Mouse (Mus musculus): ENCODE results near the gene Hist1h4f. TPM values are rescaled to one million over a fixed set of nuclear protein-coding genes. Genes with fewer than 3 reads are reported as not detected.
"Not testable (repeated sequence)": the region's sequence is repeated elsewhere in the genome, so short reads cannot be mapped to it uniquely, and the experiment has no call there.

Hist1h4f gene
- total RNA-seq, 2 experiments from 2014 or later: 24.1 to 27.9 TPM

DNA sequence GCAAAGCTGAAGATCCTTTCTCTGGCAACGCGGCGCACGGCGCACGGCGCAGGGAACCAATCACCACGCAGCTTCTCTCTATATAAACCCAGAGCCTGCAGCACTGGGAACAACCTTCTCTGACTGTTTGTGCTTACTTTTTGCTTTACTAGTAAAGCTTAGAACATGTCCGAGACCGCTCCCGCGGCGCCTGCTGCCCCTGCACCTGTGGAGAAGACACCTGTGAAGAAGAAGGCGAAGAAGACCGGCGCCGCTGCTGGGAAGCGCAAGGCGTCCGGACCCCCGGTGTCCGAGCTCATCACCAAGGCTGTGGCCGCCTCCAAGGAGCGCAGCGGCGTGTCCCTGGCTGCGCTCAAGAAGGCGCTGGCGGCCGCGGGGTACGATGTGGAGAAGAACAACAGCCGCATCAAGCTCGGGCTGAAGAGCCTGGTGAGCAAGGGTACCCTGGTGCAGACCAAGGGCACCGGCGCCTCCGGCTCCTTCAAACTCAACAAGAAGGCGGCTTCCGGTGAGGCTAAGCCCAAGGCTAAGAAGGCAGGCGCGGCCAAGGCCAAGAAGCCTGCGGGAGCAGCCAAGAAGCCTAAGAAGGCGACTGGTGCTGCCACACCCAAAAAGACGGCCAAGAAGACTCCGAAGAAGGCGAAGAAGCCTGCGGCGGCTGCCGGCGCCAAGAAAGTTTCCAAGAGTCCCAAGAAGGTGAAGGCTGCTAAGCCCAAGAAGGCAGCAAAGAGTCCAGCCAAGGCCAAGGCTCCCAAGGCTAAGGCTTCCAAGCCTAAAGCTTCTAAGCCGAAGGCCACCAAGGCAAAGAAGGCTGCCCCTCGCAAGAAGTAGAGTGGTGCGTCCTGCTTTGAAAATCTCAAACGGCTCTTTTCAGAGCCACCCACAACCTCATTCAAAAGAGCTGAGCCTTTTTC, 3.7 kb upstream of the Hist1h4f start:
- peak; percentile 75 to 76 for DNase-seq

DNA sequence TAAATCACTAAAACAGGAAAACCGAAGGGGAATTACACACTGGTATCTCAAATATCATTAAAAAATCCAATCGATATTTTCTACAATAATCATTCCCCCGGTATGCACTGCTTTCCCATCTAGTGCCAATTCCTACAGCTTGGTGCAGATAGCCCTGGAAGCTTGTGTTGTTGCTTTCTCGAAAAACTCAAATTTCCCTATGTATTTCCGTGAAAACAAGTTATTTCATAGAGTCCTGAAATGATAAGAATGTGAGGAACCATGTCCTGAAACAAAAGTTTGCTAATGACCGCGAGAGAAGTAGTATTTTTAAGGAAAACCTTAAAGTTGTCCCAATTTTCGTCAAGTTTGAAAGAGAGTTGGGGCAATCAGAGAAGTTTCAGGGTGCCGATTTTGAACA, 2.9 kb upstream of the Hist1h4f start:
- no peak for DNase-seq

DNA sequence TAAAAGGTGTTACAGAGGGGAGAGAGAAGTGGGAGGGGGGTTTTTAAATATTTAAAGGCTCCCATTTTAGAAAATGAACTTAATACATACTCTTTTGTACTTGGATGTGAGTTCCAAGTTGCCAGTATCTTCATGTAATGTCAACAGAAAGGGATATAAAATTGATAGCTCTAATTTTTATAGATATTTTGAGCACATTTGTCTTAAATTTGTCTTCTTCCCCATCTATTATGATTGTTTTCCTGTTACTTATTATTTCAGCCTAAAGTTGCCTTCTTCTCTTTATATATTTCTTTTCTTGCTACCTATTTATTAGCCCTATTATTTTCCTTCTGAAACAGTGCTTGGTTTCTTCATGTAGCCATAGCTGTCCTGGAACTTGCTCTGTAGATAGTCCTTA, 1.5 kb upstream of the Hist1h4f start, which contains the start of gene Hist1h1d:
Hist1h1d (plus strand) TSS at position 301 of the 400 bp plus-strand sequence.
- DNase-seq: no peak

DNA sequence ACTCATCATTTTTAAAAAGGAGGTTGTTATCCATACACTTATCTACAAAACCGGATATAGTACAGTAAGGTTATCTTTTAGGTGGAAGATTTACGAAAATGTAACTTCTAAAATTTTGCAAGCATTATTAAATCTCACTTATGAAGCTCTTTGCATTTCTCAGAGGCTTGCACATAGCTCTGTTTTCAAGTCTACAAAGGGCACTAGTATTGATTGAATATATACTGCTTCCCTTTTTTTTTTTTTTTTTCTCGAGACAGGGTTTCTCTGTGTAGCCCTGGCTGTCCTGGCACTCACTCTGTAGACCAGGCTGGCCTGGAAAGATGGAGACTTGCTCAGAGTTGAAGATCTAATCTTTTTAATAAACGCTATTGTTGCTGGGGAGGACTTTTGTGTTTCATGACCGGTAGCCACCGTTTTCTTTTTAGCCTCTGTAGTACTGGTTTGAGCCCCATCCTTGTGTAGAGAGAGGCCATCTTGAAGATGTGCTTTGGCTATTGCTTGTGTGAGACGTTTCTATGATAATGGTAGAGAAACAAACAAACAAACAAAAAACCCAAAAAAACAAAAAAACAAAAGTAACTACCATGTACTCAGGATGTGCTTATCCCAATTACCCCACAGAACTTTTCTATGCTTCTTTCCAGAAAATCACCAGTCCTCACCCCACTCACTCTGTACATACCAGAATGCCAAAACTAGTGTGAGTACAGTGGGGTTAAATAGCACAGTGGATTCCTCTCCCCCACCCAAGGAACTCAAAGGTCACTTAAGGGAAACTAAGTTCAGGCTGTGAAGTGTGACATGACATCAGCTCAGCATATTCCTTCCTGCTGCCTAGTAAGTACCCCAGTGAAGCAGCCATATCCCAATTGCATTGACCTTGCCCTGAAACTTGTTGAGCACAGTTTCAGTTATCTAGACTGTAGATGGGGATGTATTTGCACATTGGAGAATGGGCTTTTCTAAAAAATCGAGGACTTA, 775 bp upstream of the Hist1h4f start:
- no peak for DNase-seq

DNA sequence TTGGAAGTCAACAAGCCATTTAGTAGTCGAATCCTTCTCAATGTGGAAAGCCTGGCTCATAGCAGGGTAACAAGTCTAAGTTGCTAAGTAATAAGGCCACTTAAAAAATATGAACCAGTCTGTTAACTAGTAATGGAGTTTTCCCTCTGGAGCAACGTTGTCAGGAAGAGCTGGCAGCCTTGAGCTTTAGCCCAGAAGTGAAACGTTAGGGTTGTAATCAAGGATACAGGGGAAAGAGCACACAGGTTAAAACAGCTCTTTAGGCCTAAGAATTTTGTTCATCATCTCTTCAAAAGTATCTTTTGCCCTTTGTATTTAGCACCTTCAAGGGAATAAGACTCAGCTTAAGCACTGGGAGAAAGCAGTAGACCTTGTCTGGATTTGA, 695 bp downstream of the Hist1h4f start:
- no peak for DNase-seq

DNA sequence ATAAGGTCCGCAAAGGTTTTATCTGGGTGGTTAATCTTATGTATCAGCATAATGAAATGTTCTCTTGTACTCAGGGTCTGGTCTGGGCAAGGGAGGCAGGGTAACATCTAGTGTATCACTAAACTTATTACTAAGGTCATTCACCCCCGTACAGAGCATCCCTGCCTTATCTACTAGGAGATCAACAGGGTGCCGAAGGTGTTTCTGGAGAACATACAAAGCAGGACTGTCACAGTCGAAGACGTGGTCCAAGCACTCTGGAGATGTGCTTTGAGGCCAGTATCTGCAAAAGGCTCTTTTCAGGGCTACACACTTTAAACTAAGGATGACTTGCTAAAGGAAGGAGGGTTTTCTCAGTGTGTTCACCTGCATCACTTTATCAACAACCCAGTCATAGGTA, 4.8 kb downstream of the Hist1h4f start:
- no peak for DNase-seq

DNA sequence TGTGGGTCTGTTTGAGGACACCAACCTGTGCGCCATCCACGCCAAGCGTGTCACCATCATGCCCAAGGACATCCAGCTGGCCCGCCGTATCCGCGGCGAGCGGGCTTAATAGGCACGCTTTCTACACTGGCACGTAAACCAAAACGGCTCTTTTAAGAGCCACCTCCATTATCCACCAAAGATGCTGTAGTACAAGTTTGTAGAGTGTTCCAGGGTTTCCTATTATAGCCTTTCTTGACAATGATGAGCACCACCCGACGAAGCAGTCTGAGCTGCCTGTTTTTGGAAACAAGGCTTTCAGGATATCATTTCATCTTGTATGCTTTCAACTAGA, 6.7 kb downstream of the Hist1h4f start:
- DNase-seq: not testable (repeated sequence)

DNA sequence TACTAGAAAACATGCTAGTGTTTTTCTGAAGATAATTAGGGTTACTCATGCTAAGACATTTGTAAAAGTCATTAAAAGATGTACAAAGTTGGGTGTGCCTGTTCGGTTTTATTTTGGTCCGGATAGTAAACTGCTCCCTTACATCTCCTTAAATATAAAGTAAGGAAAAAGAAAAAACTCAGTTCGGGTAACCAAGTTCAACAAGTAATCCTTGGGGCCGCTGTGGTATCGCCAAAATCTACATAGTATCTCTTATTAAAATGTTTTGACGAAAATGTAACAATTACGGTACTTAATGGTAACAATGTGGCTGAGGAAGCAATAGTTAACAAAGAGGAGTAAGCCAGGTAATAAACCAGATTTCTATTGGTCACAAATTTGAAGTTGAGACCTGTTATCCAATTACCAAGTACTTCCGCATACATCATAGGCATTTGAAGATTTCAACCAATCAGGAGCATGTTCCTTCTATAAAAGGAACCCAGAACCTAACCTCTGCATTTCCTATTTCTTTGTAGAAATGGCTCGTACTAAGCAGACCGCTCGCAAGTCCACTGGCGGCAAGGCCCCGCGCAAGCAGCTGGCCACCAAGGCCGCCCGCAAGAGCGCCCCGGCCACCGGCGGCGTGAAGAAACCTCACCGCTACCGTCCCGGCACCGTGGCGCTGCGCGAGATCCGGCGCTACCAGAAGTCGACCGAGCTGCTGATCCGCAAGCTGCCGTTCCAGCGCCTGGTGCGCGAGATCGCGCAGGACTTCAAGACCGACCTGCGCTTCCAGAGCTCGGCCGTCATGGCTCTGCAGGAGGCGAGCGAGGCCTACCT, 7.3 kb downstream of the Hist1h4f start, which contains the start of gene Hist1h3f:
Hist1h3f (plus strand) TSS at position 88 of the 822 bp plus-strand sequence.
- DNase-seq: peak; percentile 89 to 90

DNA sequence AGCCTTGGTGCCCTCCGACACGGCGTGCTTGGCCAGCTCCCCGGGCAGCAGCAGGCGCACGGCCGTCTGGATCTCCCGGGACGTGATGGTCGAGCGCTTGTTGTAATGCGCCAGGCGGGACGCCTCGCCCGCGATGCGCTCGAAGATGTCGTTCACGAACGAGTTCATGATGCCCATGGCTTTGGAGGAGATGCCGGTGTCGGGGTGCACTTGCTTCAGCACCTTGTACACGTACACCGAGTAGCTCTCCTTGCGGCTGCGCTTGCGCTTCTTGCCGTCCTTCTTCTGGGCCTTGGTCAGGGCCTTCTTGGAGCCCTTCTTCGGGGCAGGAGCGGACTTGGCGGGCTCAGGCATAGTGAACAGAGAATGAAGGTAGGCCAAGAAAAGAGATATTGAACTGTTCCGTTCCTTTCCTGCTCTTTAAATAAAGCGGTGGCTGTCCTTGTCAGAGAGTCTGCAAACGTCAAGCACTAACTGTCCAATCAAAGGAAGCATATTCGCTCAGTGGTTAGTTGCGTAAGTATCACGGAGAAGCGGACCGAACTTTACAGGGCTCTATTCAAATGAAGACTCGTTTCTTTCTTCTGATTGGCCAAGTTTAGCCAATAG, 8.3 kb downstream of the Hist1h4f start, which contains the start of gene Hist1h2bh:
Hist1h2bh (minus strand) TSS at position 394 of the 609 bp plus-strand sequence.
- peak; percentile 81 to 91 for DNase-seq

DNA sequence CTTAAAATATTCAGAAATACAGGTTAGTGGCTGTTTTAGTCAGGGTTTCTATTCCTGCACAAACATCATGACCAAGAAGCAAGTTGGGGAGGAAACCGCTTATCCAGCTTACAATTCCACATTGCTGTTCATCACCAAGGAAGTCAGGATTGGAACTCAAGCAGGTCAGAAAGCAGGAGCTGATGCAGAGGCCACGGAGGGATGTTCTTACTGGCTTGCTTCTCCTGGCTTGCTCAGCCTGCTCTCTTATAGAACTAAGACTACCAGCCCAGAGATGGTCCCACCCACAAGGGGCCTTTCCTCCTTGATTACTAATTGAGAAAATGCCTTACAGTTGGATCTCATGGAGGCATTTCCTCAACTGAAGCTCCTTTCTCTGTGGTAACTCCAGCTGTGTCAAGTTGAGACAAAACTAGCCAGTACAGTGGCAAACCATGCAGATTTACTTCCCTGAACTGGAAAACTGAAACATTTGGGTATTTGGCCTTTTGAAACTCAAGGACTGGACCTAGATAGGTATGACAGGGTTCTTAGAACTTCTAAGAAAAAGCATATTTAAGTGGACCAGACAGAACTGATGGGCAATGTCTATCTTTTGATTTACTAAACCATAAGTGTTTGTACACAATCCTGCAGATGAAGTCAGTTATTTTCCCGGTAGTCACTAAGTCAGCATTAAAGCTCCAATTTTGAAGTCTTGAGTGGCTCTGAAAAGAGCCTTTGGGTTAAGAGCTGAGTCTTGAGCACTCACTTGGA, 9.0 kb downstream of the Hist1h4f start:
- DNase-seq: not testable (repeated sequence)

DNA sequence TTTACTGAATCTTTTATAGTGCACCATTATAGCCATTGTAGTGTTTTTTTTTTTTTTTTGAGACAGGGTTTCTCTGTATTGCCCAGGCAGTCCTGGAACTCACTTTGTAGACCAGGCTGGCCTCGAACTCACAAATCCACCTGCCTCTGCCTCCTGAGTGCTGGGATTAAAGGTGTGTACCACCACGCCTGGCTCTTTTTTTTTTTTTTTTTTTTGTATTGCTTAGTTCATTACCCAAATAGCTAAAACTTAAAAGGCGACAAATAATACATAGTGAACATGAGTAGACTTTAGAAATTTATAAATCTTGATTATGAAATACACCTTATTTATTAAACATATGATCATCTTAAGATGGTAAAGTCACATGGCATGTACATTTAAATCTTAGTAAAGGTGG, 10.0 kb downstream of the Hist1h4f start:
- no peak for DNase-seq

DNA sequence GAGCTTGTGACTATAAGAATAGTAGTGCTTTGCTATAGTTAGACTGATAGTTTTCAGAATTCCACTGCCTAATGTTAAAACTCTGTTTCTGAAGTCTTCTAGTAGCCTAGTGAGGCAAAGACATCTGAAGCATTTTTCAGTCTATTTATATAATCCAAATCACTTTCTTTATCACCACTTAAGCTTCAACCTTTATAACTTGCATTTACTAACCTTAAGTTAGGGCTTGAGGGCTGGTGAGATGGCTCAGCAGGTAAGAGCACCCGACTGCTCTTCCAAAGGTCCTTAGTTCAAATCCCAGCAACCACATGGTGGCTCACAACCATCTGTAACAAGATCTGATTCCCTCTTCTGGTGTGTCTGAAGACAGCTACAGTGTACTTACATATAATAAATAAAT, 11.6 kb downstream of the Hist1h4f start:
- DNase-seq: not testable (repeated sequence)

DNA sequence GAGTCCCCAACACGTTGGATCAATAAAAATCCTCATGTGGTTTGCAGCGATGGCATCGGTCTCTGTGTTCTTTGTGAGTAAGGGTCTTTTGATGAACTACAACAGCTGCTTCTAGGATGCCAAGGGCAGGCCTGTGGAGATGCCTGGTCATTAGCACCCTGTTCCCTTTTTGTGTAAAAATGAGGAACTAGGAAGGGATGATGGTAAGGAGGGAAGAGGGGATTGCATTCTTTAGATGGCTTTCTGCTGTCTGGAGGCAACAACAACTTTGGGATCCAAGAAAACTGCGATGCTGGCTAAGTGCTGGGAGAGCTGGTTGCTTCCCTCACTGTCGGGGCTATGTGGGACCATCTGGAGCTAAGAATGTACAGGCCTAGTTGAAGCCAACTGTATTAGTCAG, 13.2 kb downstream of the Hist1h4f start:
- DNase-seq: no peak

DNA sequence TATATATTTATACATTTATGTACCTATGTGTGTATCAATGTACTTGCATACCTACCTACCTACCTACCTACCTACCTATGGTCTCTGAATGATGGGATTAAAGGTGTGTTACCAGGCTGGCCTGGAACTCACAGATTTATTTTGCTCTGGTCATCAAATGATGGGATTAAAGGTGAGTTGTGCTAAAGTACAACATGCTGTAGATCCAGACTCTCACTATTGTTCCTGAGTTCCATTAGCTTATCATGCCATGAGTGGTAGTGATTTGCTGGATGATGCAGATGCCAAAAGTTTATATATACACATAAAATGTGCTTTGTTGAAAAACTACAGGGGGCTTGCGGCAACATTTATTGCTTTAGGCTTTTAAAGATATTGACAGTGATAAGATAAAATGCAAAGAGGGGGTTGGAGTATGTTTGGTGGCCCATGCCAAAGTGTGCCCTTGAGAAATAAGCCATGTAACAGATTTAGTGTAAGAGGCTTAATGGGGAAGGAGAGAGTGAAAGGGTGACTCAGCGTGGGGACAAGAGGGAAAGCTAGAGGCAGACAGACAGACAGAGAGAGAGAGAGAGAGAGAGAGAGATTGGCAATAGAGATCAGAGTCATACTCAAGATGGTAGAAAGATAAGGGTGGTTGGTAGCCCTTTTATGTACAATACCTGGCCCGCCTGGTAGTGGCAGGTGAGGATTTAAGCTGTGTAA, 14.3 kb downstream of the Hist1h4f start:
- DNase-seq: no peak

DNA sequence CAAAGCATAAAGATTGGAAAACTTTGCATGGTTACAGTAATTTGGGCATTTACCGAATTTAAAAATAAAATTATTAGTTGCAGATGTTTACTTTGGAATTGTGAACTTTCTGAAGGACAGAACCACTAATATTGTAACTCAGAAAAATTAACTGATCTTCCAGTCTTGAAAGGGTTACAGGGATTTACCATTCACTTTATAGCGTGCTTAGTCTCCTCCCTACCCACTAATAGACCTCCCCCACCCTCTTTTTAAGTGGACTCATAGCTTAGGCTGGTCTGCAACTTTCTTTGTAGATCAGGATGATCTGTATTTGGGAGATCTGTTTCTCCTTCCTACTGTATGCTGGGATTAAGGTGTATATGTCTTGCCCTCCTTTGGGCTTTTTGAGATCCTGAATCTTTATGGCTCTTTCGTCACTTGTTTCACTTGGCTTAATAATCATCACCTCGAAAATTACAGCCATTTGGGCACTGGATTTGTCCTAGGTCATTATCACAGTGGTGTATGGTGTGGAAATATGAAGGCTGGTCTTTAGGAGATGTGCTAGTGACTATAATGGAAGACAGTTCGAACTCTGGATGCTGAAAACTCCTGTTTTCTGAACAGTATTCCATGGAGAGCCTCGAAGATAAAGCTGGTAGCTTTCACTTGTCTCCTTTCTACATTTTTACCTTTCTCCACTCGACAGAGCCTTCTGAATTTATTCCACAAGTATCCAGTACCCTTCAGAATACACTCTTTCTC, 15.2 kb downstream of the Hist1h4f start:
- DNase-seq: no peak

DNA sequence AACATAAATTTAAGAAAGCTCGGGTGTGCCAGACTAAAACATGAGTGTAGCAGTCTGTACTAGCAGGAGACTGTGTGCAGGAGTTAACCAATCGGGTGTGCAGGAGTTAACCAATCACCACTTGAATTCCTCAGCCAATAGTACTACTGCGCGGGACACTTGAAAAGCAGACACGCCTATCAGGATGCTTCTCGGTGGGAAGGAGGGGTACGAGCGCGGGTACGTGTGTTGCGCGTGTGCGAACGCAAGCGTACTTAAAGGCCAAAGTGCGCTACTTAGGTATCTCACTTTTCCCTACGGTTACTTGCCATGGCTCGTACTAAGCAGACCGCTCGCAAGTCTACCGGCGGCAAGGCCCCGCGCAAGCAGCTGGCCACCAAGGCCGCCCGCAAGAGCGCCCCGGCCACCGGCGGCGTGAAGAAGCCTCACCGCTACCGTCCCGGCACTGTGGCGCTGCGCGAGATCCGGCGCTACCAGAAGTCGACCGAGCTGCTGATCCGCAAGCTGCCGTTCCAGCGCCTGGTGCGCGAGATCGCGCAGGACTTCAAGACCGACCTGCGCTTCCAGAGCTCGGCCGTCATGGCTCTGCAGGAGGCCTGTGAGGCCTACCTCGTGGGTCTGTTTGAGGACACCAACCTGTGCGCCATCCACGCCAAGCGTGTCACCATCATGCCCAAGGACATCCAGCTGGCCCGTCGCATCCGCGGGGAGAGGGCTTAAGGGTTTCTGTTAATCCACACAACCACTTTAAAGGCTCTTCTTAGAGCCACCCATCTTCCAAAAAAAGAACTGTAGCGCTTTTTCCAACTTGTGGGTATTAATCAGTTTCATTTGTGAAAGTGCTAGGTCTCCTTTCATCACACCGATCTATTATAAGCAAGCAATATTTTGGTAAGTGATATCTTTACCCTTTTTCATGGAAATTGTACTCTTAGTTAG, 16.0 kb downstream of the Hist1h4f start, which contains the start of gene Hist1h3g:
Hist1h3g (plus strand) TSS at position 286 of the 939 bp plus-strand sequence.
- DNase-seq: peak; percentile 89 to 94

DNA sequence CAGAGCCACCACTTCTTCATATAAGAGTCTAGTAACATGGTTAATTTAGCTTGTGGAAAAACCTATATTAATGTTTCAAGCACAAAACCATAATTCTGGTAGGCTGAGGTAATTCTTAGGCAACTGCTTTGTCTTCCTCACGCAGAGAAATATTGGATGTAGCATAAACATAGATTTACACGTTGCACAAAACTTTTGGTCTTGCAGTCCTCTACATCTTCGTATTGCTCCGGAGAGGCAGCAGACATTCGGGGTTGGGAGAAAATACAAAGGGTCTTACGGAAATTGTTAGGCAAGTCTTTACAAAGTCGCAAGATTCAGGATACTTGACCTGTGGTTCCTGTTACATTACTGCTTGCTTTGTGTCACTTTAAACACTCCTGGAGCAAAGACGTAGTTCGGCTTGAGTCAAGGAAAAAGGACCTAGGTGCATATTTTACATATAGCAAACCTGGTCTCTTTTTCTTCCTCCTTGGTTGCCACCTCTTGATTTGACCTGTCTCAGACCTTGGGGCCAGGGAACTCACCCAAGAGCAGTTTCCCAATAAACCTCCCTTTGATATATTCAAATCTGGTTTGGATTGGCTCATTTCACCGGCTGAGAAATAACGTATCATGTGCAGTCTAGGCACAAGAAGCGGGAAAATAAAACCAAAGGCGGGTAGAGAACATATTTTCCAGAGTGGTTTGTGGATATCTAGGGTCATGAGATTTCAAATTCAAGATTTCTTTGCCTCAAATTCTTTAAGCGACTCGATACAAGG, 16.9 kb downstream of the Hist1h4f start:
- DNase-seq: peak in 1 of 2 experiments; percentile 20
